Mouse (Mus musculus): ENCODE measurements around the gene Tuba4a. TPM values are rescaled to one million over a fixed set of nuclear protein-coding genes. Genes with fewer than 3 reads are reported as not detected.
A peak's percentile ranks its signal among the peaks of the same experiment; 100 is the strongest.

Gene Tuba4a
- polyA plus RNA-seq, 1 experiment: 132 TPM

DNA sequence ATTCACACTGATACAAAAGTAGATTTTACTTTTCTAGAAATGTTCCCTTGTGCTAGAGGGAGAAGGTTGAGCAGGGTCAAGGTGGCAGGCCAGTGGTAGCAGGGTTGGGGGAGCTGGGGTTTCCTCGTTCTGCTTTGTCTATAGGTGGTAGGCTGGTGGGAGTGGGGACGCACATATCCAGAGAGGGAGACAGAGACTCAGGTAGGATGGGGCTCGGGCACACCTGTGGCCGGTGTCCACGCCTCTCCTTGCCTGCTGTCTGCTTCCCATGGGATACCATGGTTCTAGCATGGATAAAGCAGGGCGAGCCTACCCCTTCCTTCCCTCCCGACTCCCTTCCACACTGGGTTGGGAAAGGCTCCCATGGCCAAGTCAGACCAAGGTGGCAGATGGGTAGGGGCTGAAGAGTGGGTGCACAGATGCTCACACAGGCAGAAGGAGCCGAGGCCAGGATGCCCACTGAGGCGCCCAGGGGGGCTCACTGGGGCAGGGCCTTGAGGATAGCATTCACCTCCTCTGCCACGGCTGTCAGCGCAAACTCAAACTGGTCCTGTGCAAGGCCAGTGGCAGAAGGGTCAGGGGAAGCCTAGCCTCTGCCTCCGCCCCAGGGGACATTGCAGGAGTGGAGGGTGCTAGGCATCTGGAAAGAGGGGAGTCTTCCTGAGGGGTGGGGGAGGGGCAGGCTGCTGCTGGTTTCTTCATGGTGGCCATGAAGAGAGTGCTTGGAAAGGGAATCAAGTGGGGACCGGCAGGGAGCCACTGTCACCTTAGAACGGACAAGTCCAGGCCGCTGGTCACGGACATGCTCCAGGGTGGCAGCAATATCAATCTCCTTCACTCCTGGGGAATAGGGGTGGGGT, 27.6 kb upstream of the Tuba4a start:
- Histone ChIP-seq H3K27me3 (ENCODE audit: control insufficient read depth, insufficient read depth, low read length) (no peaks in the 10 kb centered on the region), H3K36me3 (ENCODE audit: control insufficient read depth, insufficient read depth, low read length) (0 out of 2 replicates have a peak, but pooled peaks cover 4% of the 10 kb centered on the region), H3K4me3 (ENCODE audit: extremely low read depth, insufficient read depth, insufficient read length) (no peak overlapping the region), H3K4me1 (ENCODE audit: control insufficient read depth, insufficient read depth, insufficient read length) (peaks cover 9% of the 10 kb centered on the region; the same call in 1 of the 2 replicates), H3K27ac (ENCODE audit: insufficient read depth, low read length) (no peak overlapping the region)
- no peak for DNase-seq (ENCODE audit: low read depth in 1 of 2, low spot score in 2 of 2)
- 91% methylated on average over 16 of the region's 16 CpGs for WGBS
- TF ChIP-seq CTCF (IDR thresholded peaks at IDR 0.05; ENCODE audit: extremely low read depth, insufficient read depth, insufficient read length, insufficient replicate concordance) (no peak), POLR2A (IDR thresholded peaks at IDR 0.05; ENCODE audit: low read depth, low read length) (no peak)

DNA sequence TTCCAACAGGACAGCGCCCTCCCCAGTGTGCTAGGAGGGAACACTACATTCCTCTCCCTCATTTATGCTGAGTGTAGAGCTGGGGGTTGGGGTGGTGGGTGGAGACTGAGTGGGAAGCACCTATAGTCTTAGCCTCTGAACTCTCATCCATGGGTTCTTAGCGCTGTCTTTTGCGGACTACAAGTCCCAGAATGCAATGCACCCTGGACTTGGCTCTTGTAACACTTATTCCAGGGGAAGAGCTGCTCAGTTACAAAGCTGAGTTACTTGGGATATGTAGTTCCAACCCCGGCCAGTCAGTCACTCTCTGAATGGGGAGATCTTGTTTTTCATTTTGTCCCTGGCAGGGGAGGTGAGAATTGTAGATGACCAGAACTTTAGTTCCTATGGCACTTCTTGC, 25.2 kb upstream of the Tuba4a start:
- WGBS: 65% methylated on average over 4 of the region's 4 CpGs
- Histone ChIP-seq H3K27me3 (ENCODE audit: control insufficient read depth, insufficient read depth, low read length) (no peaks in the 10 kb centered on the region), H3K4me3 (ENCODE audit: extremely low read depth, insufficient read depth, insufficient read length) (no peak overlapping the region), H3K27ac (ENCODE audit: insufficient read depth, low read length) (no peak overlapping the region), H3K36me3 (ENCODE audit: control insufficient read depth, insufficient read depth, low read length) (peaks cover 10% of the 10 kb centered on the region), H3K4me1 (ENCODE audit: control insufficient read depth, insufficient read depth, insufficient read length) (peaks cover 5% of the 10 kb centered on the region; the same call in 1 of the 2 replicates)
- no peak for DNase-seq (ENCODE audit: low read depth in 1 of 2, low spot score in 2 of 2)
- TF ChIP-seq CTCF (IDR thresholded peaks at IDR 0.05; ENCODE audit: extremely low read depth, insufficient read depth, insufficient read length, insufficient replicate concordance) (no peak), POLR2A (IDR thresholded peaks at IDR 0.05; ENCODE audit: low read depth, low read length) (no peak)

DNA sequence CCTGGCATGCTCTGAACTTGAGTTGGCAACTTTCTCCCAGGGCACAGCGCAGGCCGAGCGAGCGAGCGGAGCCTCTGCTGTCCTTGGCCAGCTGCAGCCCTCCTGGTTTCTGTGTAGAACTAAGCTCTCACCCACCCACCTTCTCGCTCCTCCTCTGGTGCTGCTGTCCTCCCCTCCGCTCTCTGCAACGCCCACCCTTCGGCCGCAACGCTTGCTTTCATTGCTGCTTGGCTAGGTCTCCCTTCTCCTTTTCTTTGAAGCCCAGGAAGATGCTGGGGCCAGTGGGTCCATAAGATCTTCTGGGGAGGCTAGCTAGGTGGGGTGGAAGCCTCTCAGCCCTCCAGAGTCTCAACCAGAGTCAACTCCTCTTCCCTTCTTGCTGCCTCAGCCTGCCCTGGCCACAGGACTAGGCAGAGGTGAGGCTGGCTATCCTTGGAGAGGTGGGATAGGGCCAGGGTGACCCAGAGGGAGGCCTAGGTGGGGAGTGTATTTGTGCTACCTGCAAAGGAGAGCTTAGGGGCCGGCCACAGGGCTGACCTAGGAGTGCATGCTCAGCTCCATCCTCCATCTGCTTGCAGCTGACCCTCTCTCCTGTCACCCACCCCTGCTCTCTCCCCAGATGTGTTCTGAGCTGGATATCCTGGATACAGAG, 24.6 kb upstream of the Tuba4a start:
- TF ChIP-seq CTCF (IDR thresholded peaks at IDR 0.05; ENCODE audit: extremely low read depth, insufficient read depth, insufficient read length, insufficient replicate concordance) (no peak), POLR2A (IDR thresholded peaks at IDR 0.05; ENCODE audit: low read depth, low read length) (no peak)
- H3K4me3 ChIP-seq (ENCODE audit: extremely low read depth, insufficient read depth, insufficient read length): no peak overlapping the region
- 96% methylated on average over 12 of the region's 12 CpGs for WGBS

DNA sequence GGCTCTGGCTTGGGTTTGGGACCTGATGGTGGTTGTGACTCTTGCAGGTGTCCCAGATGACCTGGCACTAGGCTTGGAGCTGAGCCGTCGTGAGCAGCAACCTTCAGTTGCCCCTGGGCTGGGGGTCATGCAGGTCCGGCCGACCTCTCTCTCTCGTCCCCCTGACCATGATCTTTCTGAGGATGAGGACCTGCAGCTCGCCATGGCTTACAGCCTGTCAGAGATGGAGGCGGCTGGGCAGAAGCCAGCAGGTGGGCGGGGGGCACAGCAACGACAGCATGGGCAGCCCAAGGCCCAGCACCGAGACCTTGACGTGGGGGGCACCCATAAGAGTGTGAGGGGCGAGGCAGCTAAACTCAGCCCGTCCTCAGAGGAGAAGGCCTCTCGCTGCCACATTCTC, 23.7 kb upstream of the Tuba4a start:
- Histone ChIP-seq H3K4me3 (ENCODE audit: extremely low read depth, insufficient read depth, insufficient read length) (no peak overlapping the region), H3K27ac (ENCODE audit: insufficient read depth, low read length) (no peak overlapping the region), H3K4me1 (ENCODE audit: control insufficient read depth, insufficient read depth, insufficient read length) (peaks cover 3% of the 10 kb centered on the region; the same call in 1 of the 2 replicates), H3K27me3 (ENCODE audit: control insufficient read depth, insufficient read depth, low read length) (no peaks in the 10 kb centered on the region), H3K36me3 (ENCODE audit: control insufficient read depth, insufficient read depth, low read length) (peaks cover 11% of the 10 kb centered on the region)
- WGBS: 95% methylated on average over 14 of the region's 14 CpGs
- TF ChIP-seq CTCF (IDR thresholded peaks at IDR 0.05; ENCODE audit: extremely low read depth, insufficient read depth, insufficient read length, insufficient replicate concordance): no peak
- TF ChIP-seq POLR2A (IDR thresholded peaks at IDR 0.05; ENCODE audit: low read depth, low read length): no peak
- DNase-seq (ENCODE audit: low read depth in 1 of 2, low spot score in 2 of 2): no peak

More for the DNA sequence above, 24.6 kb upstream of the Tuba4a start:
- H3K27ac ChIP-seq (ENCODE audit: insufficient read depth, low read length): no peak overlapping the region
- H3K36me3 ChIP-seq (ENCODE audit: control insufficient read depth, insufficient read depth, low read length): peaks cover 11% of the 10 kb centered on the region
- H3K27me3 ChIP-seq (ENCODE audit: control insufficient read depth, insufficient read depth, low read length): no peaks in the 10 kb centered on the region
- peaks cover 5% of the 10 kb centered on the region; the same call in 1 of the 2 replicates for H3K4me1 ChIP-seq (ENCODE audit: control insufficient read depth, insufficient read depth, insufficient read length)
- no peak for DNase-seq (ENCODE audit: low read depth in 1 of 2, low spot score in 2 of 2)

DNA sequence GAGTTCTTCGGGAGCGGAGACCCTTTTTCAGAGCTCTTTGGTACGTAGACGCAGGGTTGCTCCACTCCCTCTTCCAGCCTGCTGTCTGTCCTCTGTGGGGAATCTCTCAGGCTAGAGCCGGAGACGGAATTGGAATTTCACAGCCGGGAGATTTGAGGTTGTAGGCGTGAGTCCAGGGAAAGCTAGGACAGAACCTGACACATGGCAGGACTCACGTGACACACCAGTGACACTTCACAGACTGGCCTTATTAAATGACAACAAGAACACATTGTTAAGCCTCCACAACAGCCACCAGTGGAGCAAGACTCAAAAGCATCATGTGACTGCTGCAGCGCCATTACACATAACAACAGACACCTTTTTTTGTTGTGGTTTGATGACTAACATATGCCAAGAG, 19.9 kb upstream of the Tuba4a start:
- H3K27me3 ChIP-seq (ENCODE audit: control insufficient read depth, insufficient read depth, low read length): no peaks in the 10 kb centered on the region
- peaks cover 11% of the 10 kb centered on the region for H3K36me3 ChIP-seq (ENCODE audit: control insufficient read depth, insufficient read depth, low read length)
- DNase-seq (ENCODE audit: low read depth in 1 of 2, low spot score in 2 of 2): no peak
- H3K27ac ChIP-seq (ENCODE audit: insufficient read depth, low read length): no peak overlapping the region
- WGBS: 94% methylated on average over 10 of the region's 10 CpGs
- no peak for TF ChIP-seq POLR2A (IDR thresholded peaks at IDR 0.05; ENCODE audit: low read depth, low read length)
- TF ChIP-seq CTCF (IDR thresholded peaks at IDR 0.05; ENCODE audit: extremely low read depth, insufficient read depth, insufficient read length, insufficient replicate concordance): no peak
- peaks cover 13% of the 10 kb centered on the region for H3K4me1 ChIP-seq (ENCODE audit: control insufficient read depth, insufficient read depth, insufficient read length)
- H3K4me3 ChIP-seq (ENCODE audit: extremely low read depth, insufficient read depth, insufficient read length): no peak overlapping the region

DNA sequence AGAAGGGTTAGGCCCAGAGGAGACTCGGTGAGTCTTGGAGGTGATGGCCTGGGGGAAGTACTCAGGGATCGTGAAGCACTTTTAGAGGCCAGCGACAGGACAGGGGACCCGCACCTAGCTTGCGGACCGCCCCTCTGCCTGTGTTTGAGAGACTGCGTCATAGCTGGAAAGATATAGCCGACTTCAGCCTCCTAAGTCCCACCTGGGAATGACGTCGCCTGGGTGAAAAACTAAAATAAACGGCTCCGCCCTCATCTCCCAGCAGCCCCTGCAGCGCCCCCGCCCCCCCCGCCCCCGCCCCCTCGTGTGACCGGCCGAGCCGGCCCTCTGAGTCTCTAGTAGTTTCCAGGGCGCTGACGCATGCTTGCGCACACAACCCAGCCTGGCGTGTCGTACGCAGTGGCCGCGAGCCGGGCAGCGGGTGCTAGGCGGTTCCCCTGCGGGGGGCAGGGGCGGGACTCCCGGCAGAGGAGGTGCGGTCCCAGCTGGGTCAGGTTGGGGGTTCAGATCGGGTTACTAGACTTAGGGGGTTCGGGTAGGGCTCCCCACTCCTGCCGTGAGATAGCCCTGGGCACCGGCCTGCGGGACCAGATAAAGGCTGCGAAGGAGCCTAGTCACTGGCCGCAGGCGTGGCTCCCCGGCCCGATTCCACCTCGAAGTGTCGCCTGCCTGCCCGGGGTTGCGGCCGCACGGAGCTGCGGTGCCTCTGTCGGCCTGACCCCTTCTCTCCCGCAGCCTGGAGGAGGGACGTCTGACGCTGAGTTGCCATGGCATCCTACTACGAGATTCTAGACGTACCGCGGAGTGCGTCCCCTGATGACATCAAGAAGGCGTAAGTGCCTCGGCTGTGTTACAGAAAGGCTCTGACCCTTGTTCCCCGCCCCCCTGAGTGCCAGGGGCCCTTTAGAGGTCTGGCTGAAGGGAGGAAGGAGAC, 16.7 kb upstream of the Tuba4a start, which contains the start of gene Dnajb2:
TSS of gene Dnajb2 (plus strand) at position 290 of the 934 bp plus-strand sequence.
- TF ChIP-seq CTCF (IDR thresholded peaks at IDR 0.05; ENCODE audit: extremely low read depth, insufficient read depth, insufficient read length, insufficient replicate concordance) (no peak), POLR2A (IDR thresholded peaks at IDR 0.05; ENCODE audit: low read depth, low read length) (peak; percentile 39)
- no peaks in the 10 kb centered on the region for H3K27me3 ChIP-seq (ENCODE audit: control insufficient read depth, insufficient read depth, low read length)
- peak within 1 kb of the TSS; percentile 76 for H3K4me3 ChIP-seq (ENCODE audit: extremely low read depth, insufficient read depth, insufficient read length)
- peak within 1 kb of the TSS; percentile 91 for H3K27ac ChIP-seq (ENCODE audit: insufficient read depth, low read length)
- H3K4me1 ChIP-seq (ENCODE audit: control insufficient read depth, insufficient read depth, insufficient read length): peaks cover 13% of the 10 kb centered on the region
- under 1% methylated on average over 63 of the region's 64 CpGs for WGBS
- peak; percentile 85 to 86 for DNase-seq (ENCODE audit: low read depth in 1 of 2, low spot score in 2 of 2)
- peaks cover 7% of the 10 kb centered on the region for H3K36me3 ChIP-seq (ENCODE audit: control insufficient read depth, insufficient read depth, low read length)
